Mouse (Mus musculus) thymus, adult 2 months (tissue): ENCODE measurements at regions not wholly inside any gene's neighbourhood (a gene's known extent, or its start where the extent isn't known, plus 50 kb on each side); places are given as distances from the start of the nearest gene placed in this dataset.

ENCODE experiments used
- CTCF ChIP-seq: fragments of 200-500 bp; IDR thresholded peaks from 2 replicates; pipeline ENCODE4 v1.5.1; 2012; ENCODE audit warnings: mild to moderate bottlenecking, control low read depth, low read length, moderate library complexity, borderline replicate concordance; ENCODE audit not compliant: control insufficient read depth, poor library complexity, insufficient read depth; ENCODE audit errors: extremely low read depth
- POLR2A ChIP-seq: fragments of 200-500 bp; IDR thresholded peaks from 2 replicates; pipeline ENCODE4 v1.6.1; 2012; ENCODE audit warnings: mild to moderate bottlenecking, low read length, control low read depth, moderate library complexity; ENCODE audit not compliant: control insufficient read depth, poor library complexity, insufficient read depth; ENCODE audit errors: extremely low read depth

- TF ChIP-seq CTCF (no peak), POLR2A (no peak)
Measured at GRCm38 (mm10) chr6:95244911-95245310, 77.0 kb upstream of the Gm10234 start.
